Mouse (Mus musculus) heart, embryonic 10.5 days (tissue): ENCODE data around the gene Znrd1. TPM values are rescaled to one million over a fixed set of nuclear protein-coding genes. Genes with fewer than 3 reads are reported as not detected.

Source experiments
- DNase-seq: peaks from one replicate; pipeline ENCODE4 v3.0.0-alpha.2; 2017; ENCODE audit warnings: low spot score
- H3K27ac ChIP-seq: fragments of 300-500 bp; sonication (generic); 2 replicates; pipeline ENCODE4 v1.5.1; 2016; ENCODE audit warnings: mild to moderate bottlenecking
- H3K27me3 ChIP-seq: fragments of 300-500 bp; sonication (generic); 2 replicates; pipeline ENCODE4 v1.6.1; 2016; ENCODE audit warnings: mild to moderate bottlenecking; ENCODE audit not compliant: poor library complexity, insufficient read depth, severe bottlenecking
- H3K36me3 ChIP-seq: fragments of 300-500 bp; sonication (generic); 2 replicates; pipeline ENCODE4 v1.6.1; 2016; ENCODE audit warnings: mild to moderate bottlenecking, moderate library complexity
- H3K4me1 ChIP-seq: fragments of 300-500 bp; sonication (generic); 2 replicates; pipeline ENCODE4 v1.6.1; 2016; ENCODE audit warnings: mild to moderate bottlenecking
- H3K4me3 ChIP-seq: fragments of 300-500 bp; sonication (generic); 2 replicates; pipeline ENCODE4 v1.5.1; 2016; ENCODE audit warnings: mild to moderate bottlenecking, moderate library complexity
- H3K9me3 ChIP-seq: fragments of 300-500 bp; sonication (generic); 2 replicates; pipeline ENCODE4 v1.6.1; 2016; ENCODE audit warnings: mild to moderate bottlenecking, moderate library complexity
- whole genome bisulfite sequencing: fragments of 180-500 bp; shearing (Covaris S2); methylation state at CpG from one replicate; pipeline ENCODE4 v1.1.7; 2016; 5-methylcytosine and 5-hydroxymethylcytosine counted together
- polyA plus RNA-seq: library from polyadenylated mRNA; unstranded; fragments of >200 nt; fragmentation: Nextera tagmentation; extraction: Ambion mirVana; gene quantifications from 2 replicates; pipeline ENCODE4 v1.2.1, GENCODE M21; 2016

The Znrd1 gene
- polyA plus RNA-seq, 1 experiment from 2014 or later: 55.4 TPM

- WGBS: 85% methylated on average over 2 of the region's 2 CpGs
- peaks cover 13% of the 10 kb centered on the region; the same call in 1 of the 2 replicates for H3K4me1 ChIP-seq
- no peak overlapping the region for H3K27ac ChIP-seq
- H3K9me3 ChIP-seq: no peaks in the 10 kb centered on the region
- no peak for DNase-seq
- no peak overlapping the region for H3K4me3 ChIP-seq
- 0 out of 2 replicates have a peak, but pooled peaks cover 7% of the 10 kb centered on the region for H3K27me3 ChIP-seq
- peaks cover 31% of the 10 kb centered on the region for H3K36me3 ChIP-seq
Measured at GRCm38 (mm10) chr17:36952631-36953030, 5.7 kb downstream of the Znrd1 start.

- DNase-seq: peak; percentile 99
- Histone ChIP-seq H3K36me3 (peaks cover 24% of the 10 kb centered on the region), H3K4me1 (peaks cover 19% of the 10 kb centered on the region), H3K27ac (peak within 1 kb of the TSS; percentile 89), H3K27me3 (peaks cover 19% of the 10 kb centered on the region), H3K4me3 (peak within 1 kb of the TSS; percentile 82), H3K9me3 (no peaks in the 10 kb centered on the region)
- WGBS: 3% methylated on average over 36 of the region's 36 CpGs
Measured at GRCm38 (mm10) chr17:36950981-36951947, 7.1 kb downstream of the Znrd1 start, which contains the start of gene Ppp1r11. TSS of gene Ppp1r11 (minus strand) at chr17:36951741.

- peaks cover 39% of the 10 kb centered on the region for H3K27me3 ChIP-seq
Measured at GRCm38 (mm10) chr17:36949265-36949664, 9.1 kb downstream of the Znrd1 start.

GRCm38 (mm10) chr17:36948286-36948685, 10.1 kb downstream of the Znrd1 start:
- 95% methylated on average over 1 of the region's 1 CpGs for WGBS
- Histone ChIP-seq H3K4me1 (peaks cover 20% of the 10 kb centered on the region), H3K27ac (no peak overlapping the region), H3K9me3 (no peaks in the 10 kb centered on the region), H3K27me3 (peaks cover 49% of the 10 kb centered on the region), H3K36me3 (peaks cover 14% of the 10 kb centered on the region), H3K4me3 (no peak overlapping the region)
- peak; percentile 30 for DNase-seq

More at GRCm38 (mm10) chr17:36949265-36949664, 9.1 kb downstream of the Znrd1 start:
- Histone ChIP-seq H3K27ac (no peak overlapping the region), H3K4me1 (peaks cover 19% of the 10 kb centered on the region), H3K4me3 (no peak overlapping the region), H3K9me3 (no peaks in the 10 kb centered on the region), H3K36me3 (peaks cover 17% of the 10 kb centered on the region)
- 85% methylated on average over 8 of the region's 8 CpGs for WGBS
- peak; percentile 63 for DNase-seq

- H3K27ac ChIP-seq: peak overlapping the region; percentile 81
- DNase-seq: peak; percentile 79
- peaks cover 60% of the 10 kb centered on the region for H3K27me3 ChIP-seq
- peaks cover 14% of the 10 kb centered on the region for H3K36me3 ChIP-seq
- H3K4me3 ChIP-seq: peak overlapping the region; percentile 67
- H3K4me1 ChIP-seq: peaks cover 30% of the 10 kb centered on the region
- H3K9me3 ChIP-seq: no peaks in the 10 kb centered on the region
- 1% methylated on average over 62 of the region's 62 CpGs for WGBS
Measured at GRCm38 (mm10) chr17:36947051-36947819, 11.1 kb downstream of the Znrd1 start.

- no peak for DNase-seq
- Histone ChIP-seq H3K4me3 (no peak overlapping the region), H3K27ac (no peak overlapping the region), H3K4me1 (peaks cover 24% of the 10 kb centered on the region), H3K36me3 (peaks cover 10% of the 10 kb centered on the region), H3K27me3 (peaks cover 84% of the 10 kb centered on the region), H3K9me3 (no peaks in the 10 kb centered on the region)
- 22% methylated on average over 9 of the region's 9 CpGs for WGBS
Measured at GRCm38 (mm10) chr17:36944121-36944775, 14.1 kb downstream of the Znrd1 start.

- Histone ChIP-seq H3K9me3 (no peaks in the 10 kb centered on the region), H3K27me3 (peaks cover 89% of the 10 kb centered on the region), H3K36me3 (peaks cover 5% of the 10 kb centered on the region), H3K4me3 (0 out of 2 replicates have a peak overlapping the region, but pooled peaks have one; percentile 59), H3K27ac (no peak overlapping the region), H3K4me1 (peaks cover 24% of the 10 kb centered on the region)
- 19% methylated on average over 5 of the region's 5 CpGs for WGBS
- no peak for DNase-seq
Measured at GRCm38 (mm10) chr17:36943691-36944090, 14.7 kb downstream of the Znrd1 start.

- peak within 1 kb of the TSS; percentile 59 for H3K4me3 ChIP-seq
- H3K4me1 ChIP-seq: peaks cover 21% of the 10 kb centered on the region
- H3K27me3 ChIP-seq: peaks cover 85% of the 10 kb centered on the region
- 0 out of 2 replicates have a peak within 1 kb of the TSS, but pooled peaks have one; percentile 16 for H3K27ac ChIP-seq
- H3K36me3 ChIP-seq: no peaks in the 10 kb centered on the region
- WGBS: 3% methylated on average over 59 of the region's 59 CpGs
- no peaks in the 10 kb centered on the region for H3K9me3 ChIP-seq
- no peak for DNase-seq
Measured at GRCm38 (mm10) chr17:36942791-36943471, 15.4 kb downstream of the Znrd1 start, which contains the start of gene Rnf39. TSS of gene Rnf39 (plus strand) at chr17:36942918.

GRCm38 (mm10) chr17:36942391-36942790, 16.0 kb downstream of the Znrd1 start:
- peaks cover 19% of the 10 kb centered on the region for H3K4me1 ChIP-seq
- 56% methylated on average over 10 of the region's 10 CpGs for WGBS
- peaks cover 81% of the 10 kb centered on the region for H3K27me3 ChIP-seq
- H3K27ac ChIP-seq: no peak overlapping the region
- peak; percentile 74 for DNase-seq
- no peaks in the 10 kb centered on the region for H3K9me3 ChIP-seq
- no peaks in the 10 kb centered on the region for H3K36me3 ChIP-seq
- peak overlapping the region; percentile 59 for H3K4me3 ChIP-seq

GRCm38 (mm10) chr17:36938056-36938455, 20.3 kb downstream of the Znrd1 start:
- H3K27ac ChIP-seq: no peak overlapping the region
- WGBS: 68% methylated on average over 2 of the region's 2 CpGs
- H3K27me3 ChIP-seq: peaks cover 41% of the 10 kb centered on the region
- H3K4me3 ChIP-seq: no peak overlapping the region
- no peaks in the 10 kb centered on the region for H3K36me3 ChIP-seq
- H3K4me1 ChIP-seq: peaks cover 8% of the 10 kb centered on the region
- no peaks in the 10 kb centered on the region for H3K9me3 ChIP-seq
- DNase-seq: no peak

GRCm38 (mm10) chr17:36931806-36932205, 26.6 kb downstream of the Znrd1 start:
- Histone ChIP-seq H3K27me3 (peaks cover 8% of the 10 kb centered on the region; the same call in 1 of the 2 replicates), H3K4me1 (no peaks in the 10 kb centered on the region), H3K9me3 (no peaks in the 10 kb centered on the region), H3K36me3 (no peaks in the 10 kb centered on the region), H3K27ac (no peak overlapping the region), H3K4me3 (no peak overlapping the region)
- no peak for DNase-seq
- 53% methylated on average over 2 of the region's 2 CpGs for WGBS

- H3K27ac ChIP-seq: no peak overlapping the region
- no peak overlapping the region for H3K4me3 ChIP-seq
- no peaks in the 10 kb centered on the region for H3K9me3 ChIP-seq
- WGBS: 80% methylated on average over 4 of the region's 4 CpGs
- H3K36me3 ChIP-seq: no peaks in the 10 kb centered on the region
- DNase-seq: peak; percentile 6
- no peaks in the 10 kb centered on the region for H3K4me1 ChIP-seq
- H3K27me3 ChIP-seq: peaks cover 8% of the 10 kb centered on the region; the same call in 1 of the 2 replicates
Measured at GRCm38 (mm10) chr17:36931130-36931529, 27.2 kb downstream of the Znrd1 start.
